13 mouse cellular contexts compared by ENCODE assay signal in the genomic region with DNA sequence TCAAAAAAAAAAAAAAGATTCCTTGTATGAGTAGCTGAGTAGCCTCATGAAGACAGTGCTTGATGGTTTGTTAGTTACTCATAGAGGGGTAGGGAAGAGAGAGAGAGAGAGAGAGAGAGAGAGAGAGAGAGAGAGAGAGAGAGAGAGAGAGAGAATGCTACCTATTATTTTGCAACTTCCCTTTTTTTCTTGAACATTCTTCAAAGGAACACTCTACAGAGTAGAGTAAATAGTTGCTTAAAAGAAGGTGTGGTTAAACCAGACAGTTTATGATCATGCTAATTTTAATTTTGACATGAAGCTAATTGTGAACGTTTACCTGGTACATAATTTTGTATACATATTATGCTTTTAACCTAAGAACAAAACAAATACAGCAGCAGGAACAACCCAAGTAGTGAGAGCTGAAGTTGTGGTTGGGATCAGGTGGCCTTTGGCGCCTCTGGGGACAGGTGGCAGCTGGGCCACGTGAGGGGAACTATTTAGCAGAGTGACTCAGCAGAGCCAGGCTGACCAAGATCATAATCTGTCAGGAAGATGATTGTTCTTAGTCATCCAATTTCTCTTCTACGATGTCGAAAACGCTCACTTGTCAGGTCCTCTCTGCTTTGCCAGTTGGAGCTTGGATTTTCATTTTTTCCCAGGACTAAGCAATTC.
A peak's percentile ranks its signal among the peaks of the same experiment; 100 is the strongest.
DNase-seq lines count a peak whose midpoint lies in the region; ATAC-seq and TF ChIP-seq lines count a peak whose summit lies in the region.
"Had no signal": no experiment of that assay in that cellular context is flagged by ENCODE, and none has a peak within 500 bp of the region (broad histone marks: within the 10 kb centered on the region; RNA-seq: fewer than 3 reads in every experiment).

No protein-coding gene starts in this region.

- H3K4me2 ChIP-seq in liver, embryonic 11.5 days, result no peak overlapping the region
- H3K4me2 ChIP-seq in CH12.LX (ENCODE audit: insufficient read depth, low read depth, poor library complexity, severe bottlenecking), result peak overlapping the region; percentile 97

- intact Hi-C loops in left cerebral cortex, postnatal 25 days (cut with DNase I), result no loop called here

- no peak for TF ChIP-seq CTCF in CH12.LX (conservative IDR thresholded peaks at IDR 0.05 in 1 of 2, IDR thresholded peaks at IDR 0.05 in 1 of 2; ENCODE audit: low read depth in 2 of 2, low read length in 2 of 2)

- H3K27me3 ChIP-seq in liver, embryonic 11.5 days (replicated peaks; ENCODE audit: control insufficient read depth, insufficient read depth, low read length), result no peaks in the 10 kb centered on the region
- H3K27me3 ChIP-seq in CH12.LX (replicated peaks), result peaks cover 9% of the 10 kb centered on the region
- H3K27me3 ChIP-seq: Patski had no signal

- 50% methylated on average over 6 of the region's 6 CpGs for WGBS in liver, embryonic 11.5 days

- no peak for ATAC-seq in liver, embryonic 11.5 days (replicated peaks; ENCODE audit: low FRiP score)
- ATAC-seq: Patski had no signal

- DNase-seq in liver (peak; percentile 18), CH12.LX (ENCODE audit: extremely low read depth) (peak; percentile 94)
- no peak for DNase-seq in liver, embryonic 11.5 days (ENCODE audit: low spot score)
- DNase-seq in lung, postnatal 36 days, result peak; percentile 64
- DNase-seq in thymus, postnatal 0 days (ENCODE audit: low spot score), result peak; percentile 75
- DNase-seq in left cerebral cortex, adult 9 months (ENCODE audit: low spot score in 2 of 2), result no peak
- DNase-seq in left cerebral cortex, adult 11 months (ENCODE audit: low spot score), result no peak
- no peak for DNase-seq in left cerebral cortex, postnatal 25 days (ENCODE audit: low spot score in 2 of 2)
- DNase-seq: cerebellum, postnatal 36 days; gastrocnemius, postnatal 36 days; kidney, postnatal 10 days had no signal

- no peaks in the 10 kb centered on the region for H3K9me3 ChIP-seq in liver, embryonic 11.5 days (ENCODE audit: control insufficient read depth, low read length)
- H3K9me3 ChIP-seq in CH12.LX (replicated peaks; ENCODE audit: low read length), result no peaks in the 10 kb centered on the region

- peak; percentile 93 for TF ChIP-seq EP300 in CH12.LX (IDR thresholded peaks at IDR 0.05; ENCODE audit: low read length)

- no peak overlapping the region for H3K9ac ChIP-seq in liver, embryonic 11.5 days (ENCODE audit: low read depth, low read length)
- H3K9ac ChIP-seq in CH12.LX (ENCODE audit: insufficient read depth, low read depth), result peak overlapping the region; percentile 18; the same call in 1 of the 2 replicates

- no peaks in the 10 kb centered on the region for H3K36me3 ChIP-seq in liver, embryonic 11.5 days (ENCODE audit: control insufficient read depth, insufficient read depth, low read length)
- no peaks in the 10 kb centered on the region for H3K36me3 ChIP-seq in CH12.LX (replicated peaks in 1 of 2; ENCODE audit: control insufficient read depth in 1 of 2, insufficient read depth in 1 of 2, low read length in 1 of 2)

- no peaks in the 10 kb centered on the region for H3K79me2 ChIP-seq in CH12.LX (replicated peaks; ENCODE audit: control insufficient read depth, extremely low read depth, insufficient read depth, poor library complexity, severe bottlenecking)

- H3K4me3 ChIP-seq in liver, embryonic 11.5 days (ENCODE audit: low read depth, low read length), result no peak overlapping the region
- H3K4me3 ChIP-seq in CH12.LX (replicated peaks in 1 of 3; ENCODE audit: low read depth in 2 of 3, low read length in 2 of 3, poor library complexity in 1 of 3), result no peak overlapping the region
- H3K4me3 ChIP-seq: erythroblast, embryonic 14.5 days had no signal

- dilution Hi-C loops in CH12.LX (cut with MboI; ENCODE audit: extremely low pct_ligation_motif_present, extremely low pct_unique_long_range_greater_than_20kb, low sequenced_read_pairs), result no loop called here

- H3K4me1 ChIP-seq in liver, embryonic 11.5 days (replicated peaks; ENCODE audit: control insufficient read depth, insufficient read depth, low read length), result no peaks in the 10 kb centered on the region
- peaks cover 10 to 53% of the 10 kb centered on the region in 2 experiments for H3K4me1 ChIP-seq in CH12.LX (ENCODE audit: control insufficient read depth in 1 of 2, insufficient read depth in 2 of 2)

- in situ Hi-C loops in CH12.LX (cut with MboI; ENCODE audit: low pct_ligation_motif_present, low pct_unique_long_range_greater_than_20kb, low sequenced_read_pairs), result no loop called here

- no peak for TF ChIP-seq RAD21 in CH12.LX (IDR thresholded peaks at IDR 0.05; ENCODE audit: low read depth, low read length)

- no peak overlapping the region for H3K27ac ChIP-seq in liver, embryonic 11.5 days (ENCODE audit: low read depth, low read length)
- no peak overlapping the region for H3K27ac ChIP-seq in CH12.LX (ENCODE audit: insufficient read depth, low read depth)

- TF ChIP-seq POLR2A in CH12.LX (IDR thresholded peaks at IDR 0.05; ENCODE audit: low read depth, low read length), result no peak

TF ChIP-seq in CH12.LX, 34 proteins besides CTCF, POLR2A, EP300 and RAD21:
- TF ChIP-seq MAX (IDR thresholded peaks at IDR 0.05; ENCODE audit: low read length) (peak; percentile 87), KAT2A (IDR thresholded peaks at IDR 0.05; ENCODE audit: insufficient replicate concordance, low read length) (no peak), NRF1 (IDR thresholded peaks at IDR 0.05; ENCODE audit: low read depth, low read length) (no peak), RCOR1 (conservative IDR thresholded peaks at IDR 0.05; ENCODE audit: low read depth, low read length) (peak; percentile 81), HCFC1 (IDR thresholded peaks at IDR 0.05; ENCODE audit: low read depth, low read length) (no peak), ZKSCAN1 (IDR thresholded peaks at IDR 0.05; ENCODE audit: borderline replicate concordance, low read depth, low read length) (no peak), MEF2A (IDR thresholded peaks at IDR 0.05; ENCODE audit: borderline replicate concordance, low read depth, low read length) (peak; percentile 85), ETS1 (conservative IDR thresholded peaks at IDR 0.05; ENCODE audit: low read depth, low read length) (peak; percentile 100), USF1 (IDR thresholded peaks at IDR 0.05; ENCODE audit: low read depth, low read length) (peak; percentile 81), SIN3A (IDR thresholded peaks at IDR 0.05; ENCODE audit: low read length) (peak; percentile 82), ZC3H11A (IDR thresholded peaks at IDR 0.05; ENCODE audit: low read depth, low read length) (no peak), MXI1 (IDR thresholded peaks at IDR 0.05; ENCODE audit: low read depth, low read length) (peak; percentile 80; the same call in 1 of the 2 replicates), NELFE (IDR thresholded peaks at IDR 0.05; ENCODE audit: low read depth, low read length) (no peak), CHD2 (IDR thresholded peaks at IDR 0.05; ENCODE audit: low read length) (no peak; the same call in 1 of the 2 replicates), ZMIZ1 (IDR thresholded peaks at IDR 0.05; ENCODE audit: low read depth, low read length) (no peak), MAZ (IDR thresholded peaks at IDR 0.05; ENCODE audit: low read depth, low read length) (no peak), POLR2AphosphoS2 (IDR thresholded peaks at IDR 0.05; ENCODE audit: low read depth, low read length) (no peak), TCF12 (IDR thresholded peaks at IDR 0.05; ENCODE audit: low read depth, low read length) (peak; percentile 99), BHLHE40 (IDR thresholded peaks at IDR 0.05; ENCODE audit: low read depth, low read length) (peak; percentile 100), JUND (conservative IDR thresholded peaks at IDR 0.05; ENCODE audit: low read depth, low read length) (peak; percentile 50), TBP (conservative IDR thresholded peaks at IDR 0.05; ENCODE audit: low read depth, low read length) (no peak), ELF1 (IDR thresholded peaks at IDR 0.05; ENCODE audit: low read depth, low read length) (no peak), JUN (IDR thresholded peaks at IDR 0.05; ENCODE audit: insufficient read depth, low read depth, low read length) (peak; percentile 73), MYC (IDR thresholded peaks at IDR 0.05; ENCODE audit: low read depth, low read length) (0 out of 2 replicates have a peak, but pooled peaks have one; percentile 70), GABPA (IDR thresholded peaks at IDR 0.05; ENCODE audit: insufficient replicate concordance, low read depth, low read length) (no peak), MAFK (IDR thresholded peaks at IDR 0.05; ENCODE audit: insufficient replicate concordance, low read length) (peak; percentile 97), ZNF384 (IDR thresholded peaks at IDR 0.05; ENCODE audit: low read depth, low read length) (no peak; the same call in 1 of the 2 replicates), IRF4 (IDR thresholded peaks at IDR 0.05; ENCODE audit: low read depth, low read length) (peak; percentile 93), E2F4 (IDR thresholded peaks at IDR 0.05; ENCODE audit: insufficient replicate concordance, low read depth, low read length) (no peak; the same call in 1 of the 2 replicates), USF2 (conservative IDR thresholded peaks at IDR 0.05; ENCODE audit: low read depth, low read length) (peak; percentile 80), PAX5 (IDR thresholded peaks at IDR 0.05; ENCODE audit: low read length) (no peak), UBTF (IDR thresholded peaks at IDR 0.05; ENCODE audit: low read depth, low read length) (no peak), SMC3 (IDR thresholded peaks at IDR 0.05; ENCODE audit: low read depth, low read length) (no peak), CHD1 (IDR thresholded peaks at IDR 0.05; ENCODE audit: low read depth, low read length) (no peak)
TF ChIP-seq in CH12.LX: peak in this region for 15.

Comparison
In these comparisons a context has a peak if more than half of its experiments do, and no peak if none do; other contexts are left out.
1. DNase-seq: peak in liver (single experiment), CH12.LX (single experiment), lung, postnatal 36 days (single experiment) and thymus, postnatal 0 days (single experiment); none in liver, embryonic 11.5 days (single experiment), left cerebral cortex, adult 9 months (0 of 2), left cerebral cortex, adult 11 months (single experiment) and left cerebral cortex, postnatal 25 days (0 of 2).